Mouse (Mus musculus) heart, adult 2 months (tissue): ENCODE data around the gene Zfp990. TPM values are rescaled to one million over a fixed set of nuclear protein-coding genes. Genes with fewer than 3 reads are reported as not detected.
"Not testable (repeated sequence)": the region's sequence is repeated elsewhere in the genome, so short reads cannot be mapped to it uniquely, and the experiment has no call there.

Experiments used
- DNase-seq, 2 experiments: peaks; one replicate each; pipeline ENCODE4 v3.0.0; 2021
- H3K27ac ChIP-seq: fragments of 200-600 bp; 2 replicates; pipeline ENCODE4 v1.8.1; 2022
- H3K27me3 ChIP-seq: fragments of 200-500 bp; 2 replicates; pipeline ENCODE4 v1.6.1; 2012; ENCODE audit warnings: mild to moderate bottlenecking, low read length, inconsistent platforms, mixed read lengths; ENCODE audit not compliant: control insufficient read depth, insufficient read depth
- H3K36me3 ChIP-seq: fragments of 200-500 bp; 2 replicates; pipeline ENCODE4 v1.6.1; 2012; ENCODE audit warnings: low read length, inconsistent platforms; ENCODE audit not compliant: control insufficient read depth, insufficient read depth
- H3K4me1 ChIP-seq: fragments of 200-500 bp; 2 replicates; pipeline ENCODE4 v1.6.1; 2011; ENCODE audit warnings: low read length; ENCODE audit not compliant: control insufficient read depth, insufficient read depth
- H3K4me3 ChIP-seq: fragments of 200-600 bp; 2 replicates; pipeline ENCODE4 v1.8.1; 2022
- H3K79me2 ChIP-seq: fragments of 200-500 bp; replicated peaks from 2 replicates; pipeline ENCODE4 v1.6.1; 2012; ENCODE audit warnings: mild to moderate bottlenecking, inconsistent platforms, low read length, moderate library complexity, mixed read lengths; ENCODE audit not compliant: control insufficient read depth, insufficient read depth
- H3K9ac ChIP-seq: fragments of 200-500 bp; 2 replicates; pipeline ENCODE4 v1.6.1; 2012; ENCODE audit warnings: low read depth, mild to moderate bottlenecking, control low read depth, inconsistent platforms, low read length, mixed read lengths
- CTCF ChIP-seq: fragments of 200-600 bp; IDR thresholded peaks from 2 replicates; pipeline ENCODE4 v1.8.1; 2022; ENCODE audit warnings: antibody characterized with exemption, mild to moderate bottlenecking, moderate library complexity
- EP300 ChIP-seq: fragments of 200-500 bp; IDR thresholded peaks from 2 replicates; pipeline ENCODE4 v1.6.1; 2011; ENCODE audit warnings: low read depth, low read length, control low read depth; ENCODE audit not compliant: insufficient read depth
- POLR2A ChIP-seq: fragments of 200-500 bp; IDR thresholded peaks from 2 replicates; pipeline ENCODE4 v1.6.1; 2011; ENCODE audit warnings: mild to moderate bottlenecking, low read depth, low read length, control low read depth; ENCODE audit not compliant: insufficient read depth
- WGBS: fragments of 180-500 bp; shearing (Covaris S2); methylation state at CpG from one replicate; pipeline ENCODE4 v1.1.7; 2018; 5-methylcytosine and 5-hydroxymethylcytosine counted together
- intact Hi-C: fragments of 180-260 bp; cut with DNase I; formaldehyde crosslinking; loops from one replicate; pipeline ENCODE4 v1.15.1; 2025
- long read RNA-seq: library from polyadenylated mRNA; stranded (forward); transcript quantifications from one replicate; pipeline ENCODE4 v2.0.0, GENCODE M21; 2021
- polyA plus RNA-seq: library from polyadenylated mRNA; depleted of rRNA; stranded (reverse); fragments of >200 nt; gene quantifications from 2 replicates; pipeline ENCODE4 v1.2.3, GENCODE M21; 2012; rRNA removed
- total RNA-seq, 2 experiments: library from RNA; stranded (reverse); gene quantifications; 2 replicates each; pipeline ENCODE4 v1.2.3; 2021

Gene Zfp990
- total RNA-seq (under 1 TPM; 0.10 to 0.36 TPM), polyA plus RNA-seq (0.20 TPM in 1 of 2 replicates, not detected in the other)
- long read RNA-seq: 0 reads

- H3K4me3 ChIP-seq, H3K4me1 ChIP-seq, H3K9ac ChIP-seq, intact Hi-C loops, H3K36me3 ChIP-seq, H3K79me2 ChIP-seq, DNase-seq, H3K27me3 ChIP-seq, H3K27ac ChIP-seq: not testable (repeated sequence)
- WGBS: 59% methylated on average over 4 of the region's 4 CpGs
These were observed at the start of gene Zfp990 for GRCm38 (mm10) chr4:145510459-145510858. Gene Zfp990, plus strand, starts transcription at chr4:145510759.

DNA sequence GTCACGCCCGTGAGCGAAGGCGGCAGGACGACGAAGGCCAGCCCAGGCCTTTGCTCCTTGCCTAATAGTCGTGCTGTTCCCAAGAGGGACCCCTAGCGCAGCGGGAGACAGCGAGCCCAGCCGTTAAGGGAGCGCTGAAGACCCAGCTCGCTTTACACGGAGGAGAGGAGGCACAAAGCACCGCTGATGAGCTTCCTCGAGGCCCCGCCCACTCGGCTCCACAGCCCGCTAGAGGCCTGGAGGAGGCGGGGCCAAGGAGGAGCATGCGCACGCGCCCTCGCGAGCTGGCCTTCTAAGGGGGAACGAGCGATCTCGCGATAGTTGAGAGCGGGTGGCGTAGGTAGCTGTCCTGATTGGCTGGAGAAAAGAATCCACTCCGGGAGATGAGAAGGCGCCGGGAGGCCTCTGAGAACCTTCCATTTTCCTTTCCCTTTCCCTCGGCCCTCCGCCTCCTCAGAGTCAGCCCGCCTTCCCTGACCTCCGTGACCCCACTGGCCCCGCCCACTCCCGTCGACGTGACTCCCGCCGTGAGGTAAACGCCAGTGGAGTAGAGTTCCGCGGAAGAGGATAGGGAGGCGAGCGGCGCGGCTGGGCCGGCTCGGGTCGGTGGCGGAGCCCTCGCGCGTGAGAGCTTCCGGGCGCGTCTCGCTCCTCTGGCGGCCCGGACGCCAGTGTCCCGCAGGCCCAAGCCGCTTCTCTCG lies 46.9 kb upstream of the Zfp990 start:
- H3K27ac ChIP-seq, H3K4me1 ChIP-seq, H3K27me3 ChIP-seq, H3K9ac ChIP-seq, H3K36me3 ChIP-seq, H3K4me3 ChIP-seq, H3K79me2 ChIP-seq, intact Hi-C loops: not testable (repeated sequence)
- peak in 1 of 2 experiments; percentile 25 for DNase-seq
- WGBS: 14% methylated on average over 68 of the region's 68 CpGs

- TF ChIP-seq CTCF (peak; percentile 31), EP300 (no peak), POLR2A (no peak)
- WGBS: 82% methylated on average over 3 of the region's 3 CpGs
- no peaks in the 10 kb centered on the region for H3K4me1 ChIP-seq
These were observed 32.4 kb upstream of the Zfp990 start for GRCm38 (mm10) chr4:145478128-145478527.

GRCm38 (mm10) chr4:145480699-145481098 lies 29.9 kb upstream of the Zfp990 start:
- H3K27ac ChIP-seq, intact Hi-C loops, H3K4me1 ChIP-seq, DNase-seq, H3K79me2 ChIP-seq, H3K4me3 ChIP-seq, H3K36me3 ChIP-seq, H3K9ac ChIP-seq, H3K27me3 ChIP-seq: not testable (repeated sequence)
- WGBS: 85% methylated on average over 8 of the region's 8 CpGs

More at GRCm38 (mm10) chr4:145478128-145478527, 32.4 kb upstream of the Zfp990 start:
- Histone ChIP-seq H3K27ac (no peak overlapping the region), H3K36me3 (no peaks in the 10 kb centered on the region), H3K79me2 (no peaks in the 10 kb centered on the region), H3K4me3 (no peak overlapping the region), H3K9ac (no peak overlapping the region), H3K27me3 (no peaks in the 10 kb centered on the region)
- DNase-seq: no peak
- intact Hi-C loops: no loop called here

GRCm38 (mm10) chr4:145489396-145489795 lies 21.2 kb upstream of the Zfp990 start:
- Histone ChIP-seq H3K27me3 (no peaks in the 10 kb centered on the region), H3K4me3 (no peak overlapping the region), H3K9ac (no peak overlapping the region), H3K36me3 (no peaks in the 10 kb centered on the region), H3K27ac (no peak overlapping the region), H3K4me1 (no peaks in the 10 kb centered on the region), H3K79me2 (no peaks in the 10 kb centered on the region)
- intact Hi-C loops: no loop called here
- DNase-seq: no peak
- TF ChIP-seq POLR2A: no peak
- TF ChIP-seq EP300: no peak
- no peak for TF ChIP-seq CTCF

GRCm38 (mm10) chr4:145492132-145492531 lies 18.4 kb upstream of the Zfp990 start:
- Histone ChIP-seq H3K27me3 (no peaks in the 10 kb centered on the region), H3K27ac (no peak overlapping the region)

GRCm38 (mm10) chr4:145493316-145493715 lies 17.2 kb upstream of the Zfp990 start:
- H3K4me1 ChIP-seq, H3K4me3 ChIP-seq, H3K27ac ChIP-seq, H3K79me2 ChIP-seq, H3K36me3 ChIP-seq, H3K27me3 ChIP-seq, H3K9ac ChIP-seq, DNase-seq, intact Hi-C loops: not testable (repeated sequence)
- 57% methylated on average over 2 of the region's 2 CpGs for WGBS

More at GRCm38 (mm10) chr4:145492132-145492531, 18.4 kb upstream of the Zfp990 start:
- no peak for DNase-seq
- no peak for TF ChIP-seq POLR2A
- no peak for TF ChIP-seq CTCF
- no peak for TF ChIP-seq EP300
- no peak overlapping the region for H3K9ac ChIP-seq
- no peak overlapping the region for H3K4me3 ChIP-seq
- intact Hi-C loops: no loop called here
- no peaks in the 10 kb centered on the region for H3K79me2 ChIP-seq
- no peaks in the 10 kb centered on the region for H3K4me1 ChIP-seq
- 75% methylated on average over 11 of the region's 11 CpGs for WGBS
- no peaks in the 10 kb centered on the region for H3K36me3 ChIP-seq

GRCm38 (mm10) chr4:145514637-145515036 lies 4.1 kb downstream of the Zfp990 start:
- 43% methylated on average over 2 of the region's 2 CpGs for WGBS
- H3K27ac ChIP-seq, H3K36me3 ChIP-seq, intact Hi-C loops, H3K4me3 ChIP-seq, H3K27me3 ChIP-seq, DNase-seq, H3K9ac ChIP-seq, H3K79me2 ChIP-seq, H3K4me1 ChIP-seq: not testable (repeated sequence)

- DNase-seq, H3K79me2 ChIP-seq, H3K27ac ChIP-seq, H3K36me3 ChIP-seq, H3K9ac ChIP-seq, H3K27me3 ChIP-seq, intact Hi-C loops, H3K4me3 ChIP-seq, H3K4me1 ChIP-seq: not testable (repeated sequence)
- WGBS: 72% methylated on average over 4 of the region's 4 CpGs
These were observed 5.4 kb downstream of the Zfp990 start for GRCm38 (mm10) chr4:145515776-145516565.
